Mouse (Mus musculus) cerebellum, adult 11-12 months (tissue): Measurements from ENCODE around the gene Ptpn13.

Experiments
- DNase-seq: peaks from one replicate; pipeline ENCODE4 v3.0.0; 2022

Gene Ptpn13

DNA sequence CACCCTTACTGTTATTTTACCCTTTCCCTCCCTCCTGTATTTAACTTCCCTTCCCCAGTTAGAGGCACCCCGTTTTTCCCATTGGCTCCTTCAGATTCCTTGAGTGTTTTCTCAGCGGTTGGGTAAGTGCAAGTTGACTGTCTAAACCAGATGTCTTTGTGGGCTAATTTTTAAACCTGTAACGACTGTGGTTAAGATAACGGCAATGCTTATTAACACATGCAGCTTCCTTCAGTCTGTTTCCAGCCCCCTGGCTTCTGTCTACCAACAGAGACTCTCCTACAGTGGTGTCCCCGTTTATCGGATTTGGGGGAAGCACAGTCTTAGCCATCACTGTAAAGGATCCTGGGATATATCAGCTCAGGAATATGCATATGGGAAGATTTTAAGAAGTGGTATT is 35.9 kb downstream of the Ptpn13 start:
- no peak for DNase-seq

DNA sequence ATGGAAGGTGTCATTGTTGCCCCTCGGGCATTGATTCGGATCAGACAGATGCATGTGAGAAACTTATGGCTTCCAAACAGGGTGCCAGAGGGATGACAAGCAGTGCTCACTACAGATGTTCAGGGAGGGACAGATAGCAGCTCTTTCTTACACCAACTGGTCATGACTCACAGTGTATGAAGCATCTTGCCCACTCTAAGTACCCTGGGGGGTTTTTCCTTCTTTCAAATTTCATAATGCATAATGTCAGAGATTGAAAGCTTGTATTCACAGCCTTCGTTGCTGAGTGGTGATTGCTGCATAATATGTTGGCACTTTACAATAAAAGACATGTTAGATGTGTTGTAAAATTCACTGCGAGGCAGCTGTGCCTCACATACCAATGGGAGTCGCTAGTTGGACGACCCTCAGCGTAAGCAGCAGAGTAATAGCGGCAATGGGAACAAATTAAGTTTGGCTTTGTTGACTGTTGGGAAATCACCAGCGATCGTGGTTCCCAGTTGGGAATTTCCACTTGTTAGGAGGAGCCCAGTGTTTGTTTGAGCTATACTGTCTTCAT is 38.7 kb downstream of the Ptpn13 start:
- no peak for DNase-seq

DNA sequence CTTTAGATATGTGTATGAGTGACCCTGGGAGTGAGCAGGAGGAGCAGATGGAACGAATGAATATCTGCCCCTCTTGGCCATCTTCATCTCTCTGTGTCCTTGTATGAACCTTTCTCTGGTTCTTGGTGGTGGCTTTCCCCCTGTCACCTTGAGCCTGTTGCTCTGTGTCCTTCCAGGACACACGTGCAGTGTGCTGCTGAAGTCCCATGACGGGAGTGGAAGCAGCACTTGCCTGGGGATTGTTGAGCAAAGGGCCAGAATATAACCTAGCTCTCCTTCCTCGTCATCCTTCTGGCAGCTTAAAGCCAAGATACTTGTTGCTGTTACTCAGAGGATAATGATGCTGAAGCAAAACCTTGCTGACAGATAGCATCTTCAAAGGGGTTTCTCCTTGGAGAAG is 39.3 kb downstream of the Ptpn13 start:
- no peak for DNase-seq

DNA sequence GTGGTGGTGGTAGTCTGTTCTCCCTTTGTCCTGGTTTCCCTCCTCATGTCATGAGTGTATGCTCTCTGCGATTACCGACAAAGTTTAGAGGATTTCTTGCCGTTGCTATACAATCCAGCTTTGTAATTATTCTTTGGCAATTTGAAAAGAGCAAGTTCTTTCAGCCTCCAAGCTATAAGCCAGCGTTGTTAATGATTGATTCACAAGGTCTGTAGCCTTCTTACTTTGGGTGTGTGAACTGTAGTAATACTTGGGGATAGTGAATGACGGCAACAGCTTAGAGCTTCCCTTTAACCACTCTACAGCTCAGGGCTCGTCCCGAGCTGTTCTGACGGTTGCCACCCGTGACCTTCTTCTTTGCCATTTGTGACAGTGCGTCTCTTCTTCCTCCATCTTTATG is 39.8 kb downstream of the Ptpn13 start:
- no peak for DNase-seq

DNA sequence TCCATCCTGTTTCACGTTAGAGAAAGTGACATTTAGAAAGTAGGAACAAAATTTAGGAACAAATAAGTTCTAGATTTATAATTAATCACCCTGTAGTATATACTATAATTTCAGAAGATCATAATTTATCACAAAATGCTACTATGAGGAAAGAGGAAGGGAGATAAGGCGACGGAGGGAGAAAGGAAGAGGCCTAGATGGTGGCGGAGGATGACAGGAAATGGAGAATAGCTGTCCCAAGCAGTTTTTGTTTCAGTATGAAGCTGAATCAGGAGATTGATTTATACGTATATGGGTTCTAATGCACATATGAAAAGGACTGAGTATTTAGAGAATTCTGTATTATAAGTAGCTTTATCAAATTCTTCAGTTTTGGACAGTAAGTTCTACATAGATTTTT is 47.7 kb downstream of the Ptpn13 start:
- DNase-seq = no peak

DNA sequence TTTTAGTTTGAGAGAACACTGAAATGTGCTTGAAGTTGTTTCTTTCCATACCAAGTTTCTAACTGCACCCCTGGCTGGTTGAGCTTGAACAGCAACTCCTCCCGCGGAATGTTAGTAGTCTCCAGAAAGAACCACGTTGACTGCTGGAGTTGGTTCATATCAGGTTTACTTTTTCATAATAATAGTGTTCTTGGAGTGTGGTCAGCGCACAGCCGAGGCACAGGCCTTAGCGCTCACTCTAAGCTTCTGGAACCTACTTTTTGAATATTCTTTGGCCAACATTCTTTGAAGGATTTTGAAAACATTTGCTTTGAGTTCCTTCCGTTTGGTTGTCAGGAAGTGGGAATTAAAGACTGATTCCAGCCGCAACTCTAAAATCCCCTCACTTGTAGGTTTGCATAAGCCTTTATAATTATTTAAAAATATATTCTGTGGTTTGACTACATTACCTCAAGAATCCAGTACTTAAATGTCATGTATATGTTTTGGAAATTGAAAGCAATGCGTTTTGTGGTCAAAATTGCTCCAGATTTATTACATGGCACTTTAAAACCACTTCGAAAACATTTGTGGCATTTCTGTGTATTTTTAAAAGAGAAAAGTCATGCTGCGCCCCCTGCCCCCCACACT is 48.6 kb downstream of the Ptpn13 start:
- DNase-seq = no peak

DNA sequence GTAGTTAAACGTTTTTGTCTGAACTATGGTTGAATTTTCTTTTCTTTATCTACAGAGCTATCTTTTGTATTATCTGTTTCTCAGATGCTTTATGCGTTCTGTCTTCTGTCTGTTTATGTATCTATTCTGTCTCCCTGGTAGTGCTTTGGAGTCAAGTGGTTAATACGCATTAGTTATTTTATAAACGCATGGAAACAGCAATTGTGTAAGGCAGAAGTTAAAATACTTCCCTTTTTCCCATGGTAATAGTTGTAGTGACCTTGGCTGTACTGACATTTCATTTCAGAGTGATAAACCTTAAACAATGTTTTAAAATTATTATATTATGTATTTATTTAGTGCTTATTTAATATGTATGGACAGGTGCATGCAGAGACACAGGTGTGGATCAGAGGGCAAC is 49.3 kb downstream of the Ptpn13 start:
- no peak for DNase-seq

DNA sequence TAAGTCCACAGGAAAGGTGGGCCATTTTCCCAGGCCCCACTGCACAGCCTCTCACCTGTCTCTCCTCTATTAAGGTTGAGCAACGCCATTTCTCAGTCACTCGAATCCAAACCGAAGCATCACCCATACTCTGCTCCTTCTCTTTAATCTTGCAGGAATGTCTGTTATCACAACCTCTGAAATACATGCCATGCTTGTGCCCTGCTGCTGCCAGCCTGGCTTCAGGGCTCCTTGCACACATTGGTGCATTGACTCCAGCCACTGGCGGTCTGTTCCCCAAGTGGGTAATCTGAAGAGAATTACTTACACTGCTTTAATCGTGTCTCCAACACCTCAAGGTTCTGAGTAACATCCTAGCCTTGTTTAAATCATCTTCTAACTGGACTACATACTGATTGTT is 50.5 kb downstream of the Ptpn13 start:
- DNase-seq = no peak

DNA sequence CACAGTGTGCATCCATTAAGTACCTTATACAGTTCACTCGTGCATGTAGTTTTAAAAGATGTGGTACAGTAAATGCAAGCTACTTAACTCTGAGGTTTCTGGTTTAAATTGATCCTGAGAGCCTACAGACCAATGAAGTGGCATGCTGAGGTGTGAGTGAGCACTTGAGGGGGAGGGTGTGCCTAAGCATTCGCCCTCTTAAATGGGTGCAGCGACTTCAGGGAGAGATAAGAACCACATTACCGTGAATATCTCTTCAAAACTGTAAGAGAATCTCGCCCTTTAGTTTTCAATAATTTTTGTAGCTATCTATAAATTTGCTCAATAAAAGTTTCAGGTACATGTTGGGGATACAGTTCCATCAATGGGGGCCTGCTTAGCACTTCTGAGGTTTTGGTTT is 54.5 kb downstream of the Ptpn13 start:
- no peak for DNase-seq

DNA sequence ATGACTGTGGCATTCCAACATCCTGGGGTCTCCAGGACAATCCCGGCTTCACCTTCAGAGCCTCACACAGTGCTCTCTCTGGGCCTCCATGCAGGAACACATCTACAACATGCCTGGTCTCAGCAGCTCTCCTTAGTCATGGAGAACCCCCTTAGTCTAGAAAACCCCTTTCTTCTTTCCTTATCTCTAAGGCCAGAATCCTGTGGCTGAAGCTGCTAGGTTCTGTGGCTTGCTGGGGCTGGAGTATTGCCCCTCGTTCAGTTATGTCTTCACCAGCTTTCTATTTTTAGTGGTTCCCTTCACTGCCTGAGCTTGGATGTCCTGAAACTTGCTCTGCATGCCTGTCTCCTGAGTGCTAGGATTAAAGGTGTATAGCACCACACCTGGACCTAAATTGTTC is 56.2 kb downstream of the Ptpn13 start:
- DNase-seq = no peak

DNA sequence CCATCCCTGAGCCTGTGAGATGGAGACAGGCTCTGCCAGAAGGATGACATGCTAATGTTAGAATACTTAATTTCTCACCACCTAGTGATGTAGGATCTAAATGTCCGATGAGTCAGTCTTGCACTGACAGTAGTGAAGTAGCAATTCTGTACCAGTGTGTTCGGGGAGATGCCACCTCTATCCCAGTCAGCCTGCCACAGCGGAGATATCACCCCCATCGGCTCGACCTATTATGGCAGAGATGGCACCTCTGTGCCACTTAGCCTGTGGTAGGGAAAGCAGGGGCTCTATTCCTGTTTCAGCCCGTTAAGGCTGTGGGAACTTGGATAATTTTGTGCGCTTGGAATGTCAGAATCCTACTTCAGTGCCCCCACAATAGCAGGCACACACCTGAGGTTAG is 62.0 kb downstream of the Ptpn13 start:
- DNase-seq = no peak

DNA sequence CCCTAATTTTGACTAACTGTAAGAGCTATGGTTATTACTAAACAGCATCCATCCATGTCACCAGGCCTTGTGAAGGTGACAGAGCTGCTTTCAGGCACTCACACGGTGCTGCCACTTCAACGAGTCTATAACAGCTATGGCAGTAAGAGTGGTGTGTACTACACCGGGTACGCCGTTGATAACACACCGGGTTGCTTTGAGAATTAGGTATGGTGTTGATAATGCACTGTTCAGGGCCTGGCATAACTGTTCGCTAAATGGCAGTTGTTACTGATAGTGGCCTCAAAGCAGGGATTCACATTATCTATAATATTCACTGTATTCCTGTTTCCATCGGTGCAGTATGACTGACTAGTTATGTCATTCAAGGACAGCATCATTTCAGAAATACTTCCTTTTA is 66.0 kb downstream of the Ptpn13 start:
- DNase-seq = no peak

DNA sequence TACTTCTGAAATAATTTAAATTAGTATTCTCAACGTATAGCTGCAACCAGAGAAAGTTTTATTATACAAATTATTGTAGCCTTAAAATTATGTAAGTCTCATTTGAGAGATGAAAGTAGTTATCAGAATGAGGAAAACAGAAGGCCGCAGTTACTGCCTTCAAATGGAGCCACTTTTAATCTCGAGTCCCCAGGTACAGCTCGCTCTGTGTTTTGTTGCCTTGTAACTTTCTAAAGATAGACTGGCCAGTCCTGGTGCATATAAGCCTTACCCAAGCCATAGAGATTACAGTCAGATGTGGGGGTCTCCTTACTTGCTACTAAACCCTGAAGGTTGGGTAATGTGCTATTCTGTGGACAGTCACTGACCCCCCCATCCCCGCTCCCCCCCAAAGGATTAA is 66.8 kb downstream of the Ptpn13 start:
- DNase-seq = no peak

DNA sequence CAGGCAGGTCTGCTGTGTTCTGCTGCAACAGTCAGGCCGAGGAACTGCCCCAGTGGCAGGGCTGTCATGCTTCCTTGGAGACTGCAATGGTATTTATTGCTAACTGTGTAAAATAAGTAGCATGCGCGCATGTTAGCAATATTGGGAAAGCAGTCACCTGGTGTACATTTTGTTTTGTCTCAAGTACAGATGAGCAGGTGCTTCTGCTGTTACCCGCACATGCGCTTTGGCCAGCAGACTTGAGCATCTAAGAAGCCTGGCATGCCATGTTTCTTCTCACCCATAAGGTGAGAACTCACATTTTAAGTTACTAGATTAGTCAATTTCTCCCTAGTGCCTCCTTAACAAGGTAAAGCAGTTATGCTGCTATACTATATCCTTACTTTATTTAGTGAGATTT is 72.1 kb downstream of the Ptpn13 start:
- DNase-seq = no peak

DNA sequence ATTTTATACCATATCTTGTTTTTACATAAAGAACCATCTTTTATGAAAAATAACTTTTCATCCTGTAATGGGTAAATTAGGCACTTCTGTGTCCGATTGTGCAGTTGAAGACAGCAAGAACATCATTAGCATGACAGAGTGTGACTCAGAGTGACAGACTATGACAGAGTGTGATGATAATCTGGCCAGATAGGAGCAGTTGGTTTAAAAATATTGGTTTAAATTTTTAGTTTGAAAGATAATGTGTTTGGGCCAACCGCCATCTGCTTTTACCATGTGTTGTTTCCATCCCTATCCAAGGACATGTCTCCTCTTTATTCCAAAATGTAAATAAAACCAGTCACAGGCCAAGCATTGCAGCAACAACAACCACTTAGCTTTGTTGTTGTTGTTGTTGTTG is 72.5 kb downstream of the Ptpn13 start:
- no peak for DNase-seq

DNA sequence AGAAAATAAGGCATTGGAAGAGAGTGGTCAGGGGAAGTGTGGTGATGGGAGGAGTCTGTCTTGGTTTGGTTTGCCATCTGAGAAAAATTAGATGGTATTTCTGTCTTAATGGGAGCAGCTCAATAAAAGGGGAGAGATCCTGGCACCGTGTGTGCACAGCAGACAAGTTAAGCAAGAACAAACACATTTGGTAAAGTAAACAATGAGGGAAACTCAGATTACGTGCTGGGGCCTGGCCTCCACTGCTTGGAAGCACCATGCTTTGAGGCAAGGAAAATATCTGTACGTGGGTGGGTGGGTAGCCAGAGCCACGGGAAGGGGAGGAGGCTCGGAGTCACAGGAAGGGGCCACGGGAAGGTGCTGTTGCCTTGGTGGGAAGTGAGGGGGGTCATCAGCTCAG is 74.3 kb downstream of the Ptpn13 start:
- DNase-seq = no peak

DNA sequence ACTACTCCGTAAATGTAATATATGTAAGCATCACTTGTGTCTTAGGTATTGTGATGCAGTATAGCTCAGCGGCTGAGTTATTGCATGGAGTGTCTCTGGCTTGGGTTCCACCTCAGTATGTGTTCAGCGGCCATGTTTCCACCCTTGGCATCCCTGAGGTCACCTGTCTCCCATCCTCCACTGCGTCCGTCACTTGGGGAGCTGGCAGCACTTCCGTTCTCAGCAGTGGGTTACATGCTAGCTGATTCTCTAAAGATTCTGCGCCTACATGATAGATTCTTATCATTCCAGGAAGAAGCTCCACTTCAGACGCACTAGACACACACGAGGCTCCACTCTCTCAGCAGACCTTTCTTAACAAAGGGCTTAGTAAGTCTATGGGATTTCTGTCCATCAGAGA is 76.1 kb downstream of the Ptpn13 start:
- no peak for DNase-seq

DNA sequence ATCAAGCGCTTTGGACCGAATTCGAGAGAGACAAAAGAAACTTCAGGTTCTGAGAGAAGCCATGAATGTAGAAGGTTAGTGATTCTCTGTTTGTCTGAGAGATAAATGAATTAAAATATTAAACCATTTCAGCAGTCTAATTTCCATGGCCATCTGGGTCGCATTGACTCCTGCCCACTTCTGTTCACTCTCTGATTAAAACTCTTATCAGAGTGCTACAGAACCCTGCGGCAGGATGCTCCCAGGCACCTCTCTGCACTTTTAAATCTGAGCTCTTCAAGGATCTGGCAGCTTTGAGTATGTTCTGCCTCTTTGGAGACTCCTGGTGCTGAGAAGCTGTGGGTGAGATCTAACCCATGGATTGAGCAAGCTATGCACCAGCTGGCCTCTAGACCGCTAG is 76.8 kb downstream of the Ptpn13 start:
- no peak for DNase-seq

DNA sequence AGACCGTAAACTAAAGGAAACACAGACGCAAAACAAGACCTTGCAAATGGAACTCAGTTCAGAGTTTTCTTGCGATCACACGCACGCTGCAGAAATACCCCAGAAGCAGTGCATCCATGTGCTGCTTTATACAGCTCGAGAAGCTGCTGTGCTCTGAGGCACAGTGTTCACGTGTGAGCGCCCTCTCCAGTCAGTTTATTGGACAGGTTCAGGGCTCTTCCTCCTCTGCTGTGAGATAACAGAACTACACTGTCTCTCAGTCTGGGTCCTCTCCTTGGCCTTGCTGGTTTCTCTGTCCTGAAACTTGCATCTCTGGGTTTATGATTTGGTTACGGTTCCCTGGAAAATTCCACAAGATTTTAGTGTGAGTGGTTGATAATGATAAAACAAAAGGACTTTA is 88.2 kb downstream of the Ptpn13 start:
- DNase-seq = no peak

DNA sequence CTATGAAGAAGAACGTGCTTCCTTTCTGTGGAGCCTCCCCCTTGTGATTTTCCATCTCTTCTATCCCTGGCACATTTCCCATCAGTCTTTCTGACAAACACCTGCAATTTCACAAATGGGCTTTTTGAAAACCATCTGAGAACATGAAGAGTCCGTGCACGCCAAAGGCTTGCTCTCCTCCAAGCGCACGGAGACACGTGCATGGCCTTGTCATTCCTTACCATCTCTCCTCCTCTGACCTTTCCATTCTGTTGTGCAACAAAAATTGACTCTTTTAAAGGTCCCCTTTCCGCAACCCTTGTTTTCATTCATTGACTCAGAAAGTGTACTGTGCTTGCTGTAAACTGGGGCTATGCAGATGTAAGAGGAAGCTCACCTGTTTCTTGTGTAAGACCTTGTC is 89.4 kb downstream of the Ptpn13 start:
- no peak for DNase-seq

DNA sequence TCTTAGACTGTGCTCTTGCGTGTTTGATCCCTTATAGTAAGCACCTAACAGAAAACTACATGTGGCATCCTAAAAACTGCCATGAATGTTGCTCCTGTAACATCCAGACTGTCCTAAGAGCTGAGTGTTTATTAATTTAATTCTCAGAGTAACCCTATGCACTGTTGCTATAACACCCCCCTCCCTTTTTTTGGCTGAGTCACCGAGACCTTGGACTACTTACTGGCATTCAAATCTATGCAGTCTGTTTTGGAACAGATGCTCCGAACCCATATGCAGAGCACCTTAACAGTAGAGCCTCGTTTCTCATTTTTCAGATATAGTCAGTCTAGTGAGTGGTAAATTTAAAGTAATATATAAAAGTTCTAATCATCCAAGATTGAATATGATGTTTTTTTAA is 90.9 kb downstream of the Ptpn13 start:
- no peak for DNase-seq

DNA sequence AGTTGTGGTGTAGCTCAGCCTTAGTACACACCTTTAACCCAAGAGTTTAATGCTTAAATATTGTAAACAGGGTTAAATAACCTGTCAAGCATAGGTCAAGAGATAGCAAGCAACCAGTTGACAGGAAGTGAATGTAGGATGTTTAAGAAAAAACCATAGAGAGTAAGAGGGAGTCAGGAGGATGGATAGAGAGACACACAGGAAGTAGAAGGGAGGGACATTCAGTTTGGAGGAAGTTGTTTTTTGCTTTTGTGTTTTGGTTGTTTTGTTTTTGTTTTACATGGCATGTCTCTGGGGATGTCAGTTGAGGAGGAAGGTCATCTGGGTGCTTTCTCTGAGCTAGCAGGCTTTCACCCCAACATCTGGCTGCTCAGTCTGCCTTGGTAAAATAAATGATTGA is 91.6 kb downstream of the Ptpn13 start:
- no peak for DNase-seq

DNA sequence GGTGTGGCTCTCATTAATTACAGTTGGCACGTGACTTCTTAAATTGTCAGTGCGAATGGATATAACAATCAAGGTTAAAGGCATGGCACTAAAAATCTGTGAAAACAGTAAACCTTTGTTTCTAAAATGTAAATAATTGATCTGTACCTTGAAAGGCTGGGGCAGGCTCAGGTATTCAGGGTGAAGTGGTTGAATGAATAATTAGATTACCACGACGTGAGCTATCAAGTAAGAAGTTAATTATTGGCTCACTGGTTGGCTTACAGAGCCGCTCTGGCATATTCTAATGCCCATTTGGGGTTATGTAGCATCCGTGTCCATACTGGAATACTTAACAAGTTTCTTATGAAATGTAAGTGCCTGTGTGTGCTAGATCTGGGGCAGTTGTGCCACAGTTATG is 92.6 kb downstream of the Ptpn13 start:
- no peak for DNase-seq

DNA sequence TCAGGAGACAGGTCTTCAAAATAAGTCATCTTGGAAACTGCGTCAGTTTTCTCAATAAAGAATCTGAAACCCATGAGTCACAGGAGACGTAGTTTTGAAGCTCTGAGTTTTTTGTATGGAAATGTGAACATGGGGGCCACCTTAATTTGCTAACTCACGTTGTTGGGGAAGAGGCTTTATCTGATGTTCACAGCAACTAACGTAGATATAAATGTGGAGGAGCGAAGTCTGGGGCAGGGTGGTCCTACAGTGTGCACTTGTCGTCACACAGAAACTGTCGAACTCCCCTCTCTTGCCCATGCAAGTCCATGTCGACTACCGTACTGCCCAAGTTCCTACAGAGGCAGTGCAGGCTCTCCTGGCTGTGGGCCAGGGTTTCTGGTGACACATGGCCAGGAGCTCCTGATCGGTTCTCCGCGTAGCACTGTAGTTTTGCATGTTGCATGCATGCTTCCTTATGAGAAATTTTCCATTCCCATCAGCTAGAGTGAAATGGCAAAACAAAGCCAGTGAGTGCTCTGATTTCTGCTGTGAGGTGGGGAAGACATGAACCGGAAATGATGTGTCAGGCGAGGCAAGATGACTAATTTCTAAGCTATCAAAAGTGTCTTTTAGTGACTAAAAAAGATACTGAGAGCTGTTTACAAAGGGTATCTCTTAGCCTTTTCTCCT is 93.9 kb downstream of the Ptpn13 start:
- DNase-seq = no peak

DNA sequence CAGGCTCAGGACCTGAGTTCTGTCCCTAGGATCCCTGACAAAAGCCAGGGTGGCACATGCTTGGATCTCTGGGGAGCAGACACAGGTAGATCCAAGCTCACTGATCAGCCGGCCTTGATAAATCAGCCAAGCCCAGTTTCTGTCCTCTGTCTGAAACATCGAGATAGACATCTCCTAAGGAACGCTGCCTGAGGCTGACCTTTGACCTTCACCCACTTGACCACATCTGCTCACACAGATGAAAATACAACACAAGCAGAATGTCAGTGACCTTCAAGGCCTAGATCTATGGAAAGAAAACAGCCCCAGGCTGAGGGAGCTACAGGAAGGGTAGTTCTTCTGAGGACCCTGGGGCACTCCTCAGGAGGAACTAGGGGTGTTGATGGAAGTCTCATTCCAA is 97.4 kb downstream of the Ptpn13 start:
- no peak for DNase-seq
